In the genomic region with DNA sequence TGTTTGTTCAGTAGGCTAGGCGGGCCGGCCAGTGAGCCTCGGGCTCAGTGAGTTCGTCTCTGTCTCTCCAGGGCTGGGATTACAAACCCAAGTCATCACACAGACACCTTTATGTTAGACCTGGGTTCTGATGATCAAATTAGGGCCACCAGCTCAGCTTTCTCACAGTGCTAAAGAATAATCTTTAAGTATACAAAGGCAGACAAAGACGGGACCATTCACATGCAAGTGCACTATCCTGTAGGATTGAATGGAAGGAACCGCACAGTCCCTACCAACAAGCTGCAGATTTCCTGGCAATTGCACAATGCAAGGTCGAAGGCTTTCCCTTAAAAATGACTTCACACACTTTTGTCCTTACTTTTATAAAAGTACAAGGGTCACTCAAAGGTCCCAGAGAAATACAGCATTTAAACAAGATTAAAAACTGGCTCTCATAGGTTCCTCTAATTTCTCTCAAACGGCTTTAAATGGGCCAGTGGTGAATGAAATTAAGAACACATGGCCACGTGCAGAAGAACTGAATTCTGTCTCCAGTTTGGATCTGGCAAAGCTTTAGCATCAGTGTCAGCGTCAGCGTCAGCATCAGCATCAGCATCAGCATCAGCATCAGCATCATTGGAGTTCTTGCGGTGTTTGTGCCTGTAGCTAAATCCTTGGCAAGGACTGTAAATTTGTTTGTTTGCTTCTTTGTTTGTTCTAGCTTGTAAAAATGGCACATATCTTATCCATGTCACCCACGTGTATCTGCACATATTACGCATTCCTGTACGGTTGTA, we compare ENCODE assay signal across 9 mouse cellular contexts.
DNase-seq lines count a peak whose midpoint lies in the region; ATAC-seq and TF ChIP-seq lines count a peak whose summit lies in the region.
"Had no signal": no experiment of that assay in that cellular context is flagged by ENCODE, and none has a peak within 500 bp of the region (broad histone marks: within the 10 kb centered on the region; RNA-seq: fewer than 3 reads in every experiment).

No protein-coding gene starts in this region.

- no peaks in the 10 kb centered on the region for H3K36me3 ChIP-seq in heart, embryonic 13.5 days
- H3K36me3 ChIP-seq in stomach, embryonic 14.5 days (ENCODE audit: control insufficient read depth, insufficient read depth, low read length), result no peaks in the 10 kb centered on the region
- H3K36me3 ChIP-seq in stomach, postnatal 0 days (ENCODE audit: control insufficient read depth, insufficient read depth, low read length), result no peaks in the 10 kb centered on the region
- H3K36me3 ChIP-seq in limb, embryonic 11.5 days (ENCODE audit: control insufficient read depth, insufficient read depth, low read length), result no peaks in the 10 kb centered on the region
- no peaks in the 10 kb centered on the region for H3K36me3 ChIP-seq in stomach, embryonic 16.5 days (ENCODE audit: control insufficient read depth, insufficient read depth, low read length)

- no peaks in the 10 kb centered on the region for H3K9me3 ChIP-seq in heart, embryonic 13.5 days
- no peaks in the 10 kb centered on the region for H3K9me3 ChIP-seq in stomach, embryonic 14.5 days (ENCODE audit: control insufficient read depth, low read depth, low read length)
- H3K9me3 ChIP-seq in stomach, postnatal 0 days (ENCODE audit: control insufficient read depth, low read length), result no peaks in the 10 kb centered on the region
- no peaks in the 10 kb centered on the region for H3K9me3 ChIP-seq in limb, embryonic 11.5 days (ENCODE audit: control insufficient read depth, low read length)
- no peaks in the 10 kb centered on the region for H3K9me3 ChIP-seq in stomach, embryonic 16.5 days (replicated peaks; ENCODE audit: control insufficient read depth, low read length)

- no peak for TF ChIP-seq CTCF in stomach, postnatal 0 days (IDR thresholded peaks at IDR 0.05; ENCODE audit: low read depth)

- ATAC-seq in heart, embryonic 13.5 days (ENCODE audit: extremely low read depth, insufficient number of reproducible peaks, low FRiP score, low TSS enrichment), result no peak
- no peak for ATAC-seq in stomach, embryonic 14.5 days (ENCODE audit: insufficient number of reproducible peaks, insufficient read depth, low FRiP score, low read depth)
- no peak for ATAC-seq in stomach, postnatal 0 days (ENCODE audit: low FRiP score, low TSS enrichment)
- no peak for ATAC-seq in limb, embryonic 11.5 days (ENCODE audit: insufficient number of reproducible peaks, low FRiP score, low TSS enrichment, low read depth)
- ATAC-seq in stomach, embryonic 16.5 days (ENCODE audit: insufficient read depth, low FRiP score), result no peak

- DNase-seq in heart, adult 8-10 months (ENCODE audit: low spot score), result no peak
- no peak for DNase-seq in stomach, postnatal 0 days (ENCODE audit: low spot score)
- DNase-seq in limb, embryonic 11.5 days (ENCODE audit: low spot score), result no peak
- DNase-seq in adrenal gland, adult 18-20 months (ENCODE audit: low spot score in 2 of 2), result no peak
- DNase-seq in cerebellum, adult 11 months, result no peak

- no peak for TF ChIP-seq EP300 in stomach, postnatal 0 days (optimal IDR thresholded peaks at IDR 0.05)

- 32% methylated on average over 15 of the region's 15 CpGs for WGBS in heart, embryonic 13.5 days
- WGBS in stomach, embryonic 14.5 days, result 24% methylated on average over 15 of the region's 15 CpGs
- 23% methylated on average over 15 of the region's 15 CpGs for WGBS in stomach, postnatal 0 days
- WGBS in limb, embryonic 11.5 days, result 34% methylated on average over 15 of the region's 15 CpGs
- 26% methylated on average over 15 of the region's 15 CpGs for WGBS in stomach, embryonic 16.5 days

- peak overlapping the region; percentile 41 for H3K4me3 ChIP-seq in heart, embryonic 13.5 days
- peak overlapping the region; percentile 6; the same call in 1 of the 2 replicates for H3K4me3 ChIP-seq in stomach, embryonic 14.5 days (ENCODE audit: low read depth, low read length)
- no peak overlapping the region for H3K4me3 ChIP-seq in stomach, postnatal 0 days (ENCODE audit: low read depth, low read length)
- peak overlapping the region; percentile 25 for H3K4me3 ChIP-seq in limb, embryonic 11.5 days (ENCODE audit: low read depth, low read length)
- H3K4me3 ChIP-seq in stomach, embryonic 16.5 days (replicated peaks; ENCODE audit: low read length), result no peak overlapping the region
- H3K4me3 ChIP-seq: erythroblast, embryonic 14.5 days had no signal

- peaks cover 16% of the 10 kb centered on the region for H3K27me3 ChIP-seq in heart, embryonic 13.5 days (replicated peaks)
- no peaks in the 10 kb centered on the region for H3K27me3 ChIP-seq in stomach, embryonic 14.5 days (ENCODE audit: control insufficient read depth, insufficient read depth, low read length)
- H3K27me3 ChIP-seq in stomach, postnatal 0 days (ENCODE audit: control insufficient read depth, insufficient read depth, low read length), result no peaks in the 10 kb centered on the region
- H3K27me3 ChIP-seq in limb, embryonic 11.5 days (ENCODE audit: control insufficient read depth, insufficient read depth, low read length), result 0 out of 2 replicates have a peak, but pooled peaks cover 6% of the 10 kb centered on the region
- peaks cover 12% of the 10 kb centered on the region; the same call in 1 of the 2 replicates for H3K27me3 ChIP-seq in stomach, embryonic 16.5 days (ENCODE audit: control insufficient read depth, insufficient read depth, low read length)

- H3K27ac ChIP-seq in heart, embryonic 13.5 days (replicated peaks), result peak overlapping the region; percentile 59; the same call in 1 of the 2 replicates
- no peak overlapping the region for H3K27ac ChIP-seq in stomach, embryonic 14.5 days (ENCODE audit: low read length)
- no peak overlapping the region for H3K27ac ChIP-seq in stomach, postnatal 0 days (replicated peaks)
- no peak overlapping the region for H3K27ac ChIP-seq in limb, embryonic 11.5 days (replicated peaks; ENCODE audit: low read depth, low read length)
- H3K27ac ChIP-seq in stomach, embryonic 16.5 days (ENCODE audit: low read length), result no peak overlapping the region

- H3K4me2 ChIP-seq in heart, embryonic 13.5 days, result peak overlapping the region; percentile 74
- H3K4me2 ChIP-seq in stomach, embryonic 14.5 days (replicated peaks; ENCODE audit: low read depth, low read length), result peak overlapping the region; percentile 42
- H3K4me2 ChIP-seq in stomach, postnatal 0 days (replicated peaks; ENCODE audit: low read depth), result no peak overlapping the region
- peak overlapping the region; percentile 71 for H3K4me2 ChIP-seq in limb, embryonic 11.5 days (ENCODE audit: low read depth, severe bottlenecking)
- peak overlapping the region; percentile 48 for H3K4me2 ChIP-seq in stomach, embryonic 16.5 days (ENCODE audit: low read depth, low read length)

- H3K4me1 ChIP-seq in heart, embryonic 13.5 days, result peaks cover 10% of the 10 kb centered on the region
- no peaks in the 10 kb centered on the region for H3K4me1 ChIP-seq in stomach, embryonic 14.5 days (ENCODE audit: control insufficient read depth, insufficient read depth, low read length)
- H3K4me1 ChIP-seq in stomach, postnatal 0 days (replicated peaks; ENCODE audit: control insufficient read depth, insufficient read depth), result no peaks in the 10 kb centered on the region
- peaks cover 3% of the 10 kb centered on the region; the same call in 1 of the 2 replicates for H3K4me1 ChIP-seq in limb, embryonic 11.5 days (ENCODE audit: control insufficient read depth, insufficient read depth, low read length)
- H3K4me1 ChIP-seq in stomach, embryonic 16.5 days (ENCODE audit: control insufficient read depth, insufficient read depth, low read length), result no peaks in the 10 kb centered on the region

- H3K9ac ChIP-seq in heart, embryonic 13.5 days, result peak overlapping the region; percentile 75
- no peak overlapping the region for H3K9ac ChIP-seq in stomach, embryonic 14.5 days (replicated peaks; ENCODE audit: low read depth, low read length)
- H3K9ac ChIP-seq in stomach, postnatal 0 days (ENCODE audit: low read length), result no peak overlapping the region
- H3K9ac ChIP-seq in limb, embryonic 11.5 days (ENCODE audit: low read length), result peak overlapping the region; percentile 50; the same call in 1 of the 2 replicates
- H3K9ac ChIP-seq in stomach, embryonic 16.5 days (ENCODE audit: low read length), result no peak overlapping the region

Comparison
In these comparisons a context has a peak if more than half of its experiments do, and no peak if none do; other contexts are left out.
1. H3K4me3 ChIP-seq: peak in heart, embryonic 13.5 days (single experiment), stomach, embryonic 14.5 days (single experiment) and limb, embryonic 11.5 days (single experiment); none in stomach, postnatal 0 days (single experiment) and stomach, embryonic 16.5 days (single experiment).
2. H3K9ac ChIP-seq: peak in heart, embryonic 13.5 days (single experiment) and limb, embryonic 11.5 days (single experiment); none in stomach, embryonic 14.5 days (single experiment), stomach, postnatal 0 days (single experiment) and stomach, embryonic 16.5 days (single experiment).